Mouse (Mus musculus): Measurements from ENCODE around the gene Rab11fip4. TPM values are rescaled to one million over a fixed set of nuclear protein-coding genes. Genes with fewer than 3 reads are reported as not detected.

Gene Rab11fip4
- polyA plus RNA-seq, 1 experiment from 2014 or later: 28.5 TPM

- Histone ChIP-seq H3K27me3 (0 out of 2 replicates have a peak, but pooled peaks cover 5% of the 10 kb centered on the region), H3K4me1 (0 out of 2 replicates have a peak, but pooled peaks cover 3% of the 10 kb centered on the region), H3K4me2 (replicated peaks) (no peak overlapping the region), H3K9me3 (replicated peaks) (no peaks in the 10 kb centered on the region), H3K27ac (no peak overlapping the region), H3K9ac (no peak overlapping the region), H3K4me3 (no peak overlapping the region), H3K36me3 (no peaks in the 10 kb centered on the region)
- WGBS: 75% methylated on average over 4 of the region's 4 CpGs
- ATAC-seq (ENCODE audit: low FRiP score): no peak
Observed at GRCm38 (mm10) chr11:79720737-79721136, 129.7 kb downstream of the Rab11fip4 start.

GRCm38 (mm10) chr11:79722811-79723210, 131.8 kb downstream of the Rab11fip4 start:
- H3K27ac ChIP-seq: no peak overlapping the region
- H3K4me1 ChIP-seq: 0 out of 2 replicates have a peak, but pooled peaks cover 3% of the 10 kb centered on the region
- H3K4me3 ChIP-seq: no peak overlapping the region
- no peak overlapping the region for H3K4me2 ChIP-seq (replicated peaks)
- 81% methylated on average over 5 of the region's 5 CpGs for WGBS
- no peaks in the 10 kb centered on the region for H3K9me3 ChIP-seq (replicated peaks)
- no peaks in the 10 kb centered on the region for H3K36me3 ChIP-seq
- no peaks in the 10 kb centered on the region for H3K27me3 ChIP-seq
- no peak overlapping the region for H3K9ac ChIP-seq
- ATAC-seq (ENCODE audit: low FRiP score): no peak

DNA sequence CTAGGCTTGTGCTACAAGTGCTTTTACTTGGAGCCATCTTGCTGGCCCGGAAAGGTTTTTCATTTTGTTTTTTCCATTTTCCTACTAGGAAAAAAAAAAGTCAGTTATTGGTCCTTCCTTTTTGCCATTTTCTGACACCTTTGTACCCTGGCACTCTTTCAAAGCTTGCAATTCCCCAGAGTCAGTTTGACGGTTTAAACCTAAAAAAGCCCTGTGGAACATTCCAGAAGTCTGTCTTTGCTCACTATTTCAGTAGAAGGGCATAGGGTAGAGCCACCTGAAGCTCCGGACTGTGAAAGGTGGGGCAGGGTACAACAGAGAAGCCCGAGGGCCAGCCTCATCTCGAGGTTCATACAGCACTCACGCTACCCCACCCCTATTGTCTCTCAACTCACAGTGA, 134.0 kb downstream of the Rab11fip4 start:
- no peak overlapping the region for H3K4me2 ChIP-seq (replicated peaks)
- no peak for ATAC-seq (ENCODE audit: low FRiP score)
- H3K9me3 ChIP-seq (replicated peaks): no peaks in the 10 kb centered on the region
- H3K4me1 ChIP-seq: 0 out of 2 replicates have a peak, but pooled peaks cover 3% of the 10 kb centered on the region
- no peak overlapping the region for H3K9ac ChIP-seq
- H3K27ac ChIP-seq: no peak overlapping the region
- H3K27me3 ChIP-seq: no peaks in the 10 kb centered on the region
- WGBS: 87% methylated on average over 6 of the region's 6 CpGs
- H3K4me3 ChIP-seq: no peak overlapping the region
- H3K36me3 ChIP-seq: no peaks in the 10 kb centered on the region

DNA sequence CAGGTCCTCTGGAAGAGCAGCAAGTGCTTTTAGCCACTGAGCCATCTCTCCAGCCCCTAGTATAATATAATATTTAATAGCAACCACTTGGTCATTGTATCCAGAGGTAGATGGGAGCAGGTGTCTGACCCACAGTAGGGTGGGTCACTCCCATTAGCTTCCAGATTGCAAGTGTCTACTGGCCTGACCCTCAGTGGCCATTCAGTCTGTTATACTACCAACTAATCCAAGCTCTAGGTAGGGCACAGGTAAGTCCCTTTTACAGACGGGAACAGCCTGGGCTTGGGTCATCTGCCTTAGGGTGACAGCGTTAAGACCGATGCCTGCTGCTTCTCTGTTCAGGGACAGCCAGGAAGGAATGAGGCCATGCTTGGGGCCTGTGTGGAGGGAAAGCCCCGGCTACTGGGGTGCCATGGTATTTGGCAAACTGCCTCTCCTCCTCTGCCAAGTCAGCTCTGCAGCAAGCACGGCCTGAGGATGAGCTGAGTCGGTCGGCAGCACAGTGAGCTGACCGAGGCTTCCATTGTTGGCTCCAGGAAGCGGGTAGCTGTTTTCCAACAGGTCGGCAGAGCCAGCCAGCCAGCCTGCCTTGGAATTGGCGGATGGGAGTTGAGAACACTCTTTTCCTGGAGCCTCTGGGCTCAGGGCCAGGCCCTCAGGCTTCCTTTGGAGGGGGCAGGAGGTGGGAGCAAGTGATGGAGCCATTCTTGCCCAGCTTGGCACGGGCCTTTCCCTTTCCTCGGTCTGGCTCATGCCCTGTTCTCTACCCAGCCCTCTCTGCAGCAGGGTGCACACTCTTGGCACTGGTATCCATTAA, 138.4 kb downstream of the Rab11fip4 start:
- no peak overlapping the region for H3K4me2 ChIP-seq (replicated peaks)
- no peaks in the 10 kb centered on the region for H3K36me3 ChIP-seq
- no peaks in the 10 kb centered on the region for H3K9me3 ChIP-seq (replicated peaks)
- WGBS: 82% methylated on average over 13 of the region's 13 CpGs
- no peak for ATAC-seq (ENCODE audit: low FRiP score)
- no peaks in the 10 kb centered on the region for H3K27me3 ChIP-seq
- no peak overlapping the region for H3K27ac ChIP-seq
- H3K4me3 ChIP-seq: no peak overlapping the region
- no peaks in the 10 kb centered on the region for H3K4me1 ChIP-seq
- no peak overlapping the region for H3K9ac ChIP-seq

- Histone ChIP-seq H3K9me3 (replicated peaks) (no peaks in the 10 kb centered on the region), H3K9ac (no peak overlapping the region), H3K4me2 (replicated peaks) (no peak overlapping the region), H3K27ac (no peak overlapping the region), H3K27me3 (no peaks in the 10 kb centered on the region), H3K36me3 (no peaks in the 10 kb centered on the region), H3K4me1 (no peaks in the 10 kb centered on the region), H3K4me3 (no peak overlapping the region)
- ATAC-seq (ENCODE audit: low FRiP score): no peak
- 75% methylated on average over 2 of the region's 2 CpGs for WGBS
Observed at GRCm38 (mm10) chr11:79730462-79730861, 139.4 kb downstream of the Rab11fip4 start.

DNA sequence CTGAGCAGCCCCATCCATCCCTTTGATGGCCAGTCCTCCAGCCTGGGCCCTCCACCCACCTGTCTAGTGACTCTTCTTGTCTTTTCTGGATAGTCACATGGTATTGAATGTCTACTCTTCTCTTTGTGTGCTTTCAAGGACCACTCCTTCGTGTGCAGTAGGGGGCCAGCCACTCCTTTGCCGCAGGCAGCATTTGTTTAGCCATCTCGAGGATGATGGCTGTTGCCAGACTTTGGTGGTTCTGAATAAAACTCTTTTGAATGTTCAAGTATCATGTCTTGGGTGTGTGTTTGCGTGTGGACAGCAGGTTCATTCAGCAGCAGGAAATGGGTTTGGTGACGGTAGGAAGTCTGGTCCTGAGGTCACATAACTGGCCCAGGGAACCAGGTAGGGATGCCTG, 140.5 kb downstream of the Rab11fip4 start:
- Histone ChIP-seq H3K9ac (no peak overlapping the region), H3K4me1 (peaks cover 5% of the 10 kb centered on the region; the same call in 1 of the 2 replicates), H3K9me3 (replicated peaks) (no peaks in the 10 kb centered on the region), H3K4me3 (no peak overlapping the region), H3K27me3 (no peaks in the 10 kb centered on the region), H3K27ac (no peak overlapping the region), H3K4me2 (replicated peaks) (no peak overlapping the region), H3K36me3 (no peaks in the 10 kb centered on the region)
- ATAC-seq (ENCODE audit: low FRiP score): no peak
- 81% methylated on average over 5 of the region's 5 CpGs for WGBS

- no peak for ATAC-seq (ENCODE audit: low FRiP score)
- 90% methylated on average over 6 of the region's 6 CpGs for WGBS
- Histone ChIP-seq H3K9me3 (replicated peaks) (no peaks in the 10 kb centered on the region), H3K36me3 (no peaks in the 10 kb centered on the region), H3K9ac (no peak overlapping the region), H3K4me3 (no peak overlapping the region), H3K27me3 (no peaks in the 10 kb centered on the region), H3K4me1 (peaks cover 18% of the 10 kb centered on the region), H3K4me2 (replicated peaks) (no peak overlapping the region), H3K27ac (no peak overlapping the region)
Observed at GRCm38 (mm10) chr11:79733013-79733412, 142.0 kb downstream of the Rab11fip4 start.

DNA sequence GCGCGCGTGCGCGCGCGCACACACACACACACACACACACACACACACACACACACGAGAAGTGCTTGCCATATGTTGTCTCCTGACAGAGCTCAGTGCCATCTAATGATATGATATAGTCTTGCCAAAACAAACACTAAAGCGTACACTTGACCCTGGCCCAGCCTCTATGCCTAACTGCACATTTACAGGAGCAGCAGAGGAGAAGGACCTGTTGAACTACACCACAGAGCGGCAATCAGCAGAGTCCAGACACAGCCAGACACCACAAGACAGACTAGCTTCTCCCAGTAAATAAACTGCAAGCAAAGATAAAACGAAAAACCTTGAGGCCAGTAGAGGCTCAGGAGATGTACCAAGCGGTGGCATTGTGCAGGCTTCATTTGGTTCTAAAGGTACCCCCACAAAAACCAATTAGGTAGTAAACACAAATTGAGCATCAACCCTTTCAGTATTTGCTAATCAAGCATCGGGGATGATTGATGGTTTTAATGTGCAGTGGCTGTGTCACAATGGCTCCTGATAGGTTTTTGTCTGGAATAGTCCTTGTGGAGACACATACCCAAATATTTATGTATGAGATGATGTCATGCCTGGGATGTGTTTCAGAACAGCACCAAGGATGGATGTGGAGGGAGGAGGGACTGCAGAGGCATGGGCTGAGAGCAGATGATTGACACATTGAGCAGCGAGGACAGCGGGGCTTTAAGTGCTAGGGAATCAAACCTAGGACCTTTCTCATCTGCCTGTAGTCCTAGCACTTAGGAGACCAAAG, 145.4 kb downstream of the Rab11fip4 start:
- 79% methylated on average over 15 of the region's 15 CpGs for WGBS
- Histone ChIP-seq H3K4me2 (replicated peaks) (no peak overlapping the region), H3K27ac (no peak overlapping the region), H3K4me1 (peaks cover 28% of the 10 kb centered on the region), H3K9ac (no peak overlapping the region), H3K27me3 (no peaks in the 10 kb centered on the region), H3K36me3 (no peaks in the 10 kb centered on the region), H3K4me3 (no peak overlapping the region), H3K9me3 (replicated peaks) (no peaks in the 10 kb centered on the region)
- ATAC-seq (ENCODE audit: low FRiP score): no peak

DNA sequence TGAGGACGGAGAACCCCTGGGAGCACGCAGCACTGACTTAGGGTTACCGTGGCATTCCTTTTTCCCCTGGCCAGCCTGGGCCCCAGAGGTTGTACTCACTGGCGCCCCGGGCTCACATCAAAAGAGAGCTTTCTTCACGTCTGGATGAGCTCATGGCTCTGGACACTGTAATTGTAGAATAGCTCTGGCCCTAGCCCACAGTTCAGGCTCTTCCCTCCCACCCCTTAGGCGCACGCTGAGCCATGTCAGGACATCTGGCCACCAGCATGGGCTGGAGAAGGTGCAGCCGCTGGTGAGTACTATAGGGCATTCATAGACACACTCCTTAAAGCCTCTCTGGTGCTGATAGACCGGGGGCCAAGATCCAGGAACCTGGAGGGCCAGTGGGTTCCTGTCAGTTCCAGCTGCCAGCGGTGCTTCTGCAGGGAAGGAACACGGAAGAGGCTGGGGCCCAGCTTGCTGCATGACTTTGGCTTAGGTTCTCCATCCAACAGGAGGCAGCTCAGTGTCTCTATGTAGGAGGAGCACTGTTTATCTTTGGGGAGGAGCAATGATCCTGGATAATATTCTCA, 146.2 kb downstream of the Rab11fip4 start:
- no peaks in the 10 kb centered on the region for H3K27me3 ChIP-seq
- no peak overlapping the region for H3K27ac ChIP-seq
- H3K36me3 ChIP-seq: no peaks in the 10 kb centered on the region
- peaks cover 28% of the 10 kb centered on the region for H3K4me1 ChIP-seq
- no peaks in the 10 kb centered on the region for H3K9me3 ChIP-seq (replicated peaks)
- H3K4me3 ChIP-seq: no peak overlapping the region
- H3K9ac ChIP-seq: no peak overlapping the region
- no peak overlapping the region for H3K4me2 ChIP-seq (replicated peaks)
- ATAC-seq (ENCODE audit: low FRiP score): no peak
- WGBS: 41% methylated on average over 12 of the region's 12 CpGs

DNA sequence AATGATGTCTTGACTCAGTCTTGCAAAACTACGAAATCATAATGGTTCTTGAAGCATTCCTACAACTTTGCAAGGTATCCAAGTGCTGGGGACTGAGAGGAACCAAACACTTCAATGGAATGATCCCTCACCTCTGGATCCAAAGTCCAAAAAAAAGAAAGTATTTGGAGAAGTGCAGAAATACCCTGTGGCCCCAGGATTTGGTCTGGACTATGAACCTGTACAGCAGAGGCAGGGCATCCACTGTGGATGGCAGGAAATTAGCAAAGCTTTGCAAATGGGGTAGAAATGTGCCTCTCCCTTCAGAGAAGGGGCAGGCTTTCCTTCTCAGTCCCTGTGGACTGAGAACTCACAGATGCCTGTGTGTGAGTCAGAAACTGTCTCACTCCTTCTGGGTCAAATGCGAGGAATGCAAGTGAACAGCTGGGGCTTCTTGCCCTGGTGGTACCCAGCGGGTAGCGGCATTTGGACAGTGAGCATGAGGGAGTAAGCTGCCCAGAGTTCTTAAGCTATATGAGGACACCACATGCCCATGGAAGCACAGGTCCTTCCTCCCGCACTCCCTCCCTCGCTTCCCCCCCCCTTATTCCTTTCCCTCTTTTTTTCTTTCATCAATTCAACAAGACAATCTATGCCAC, 147.0 kb downstream of the Rab11fip4 start:
- no peak overlapping the region for H3K9ac ChIP-seq
- no peak for ATAC-seq (ENCODE audit: low FRiP score)
- WGBS: 83% methylated on average over 6 of the region's 6 CpGs
- no peaks in the 10 kb centered on the region for H3K27me3 ChIP-seq
- H3K4me3 ChIP-seq: no peak overlapping the region
- peaks cover 28% of the 10 kb centered on the region for H3K4me1 ChIP-seq
- no peaks in the 10 kb centered on the region for H3K36me3 ChIP-seq
- H3K9me3 ChIP-seq (replicated peaks): no peaks in the 10 kb centered on the region
- 0 out of 2 replicates have a peak overlapping the region, but pooled peaks have one; percentile 30 for H3K27ac ChIP-seq
- H3K4me2 ChIP-seq (replicated peaks): no peak overlapping the region

DNA sequence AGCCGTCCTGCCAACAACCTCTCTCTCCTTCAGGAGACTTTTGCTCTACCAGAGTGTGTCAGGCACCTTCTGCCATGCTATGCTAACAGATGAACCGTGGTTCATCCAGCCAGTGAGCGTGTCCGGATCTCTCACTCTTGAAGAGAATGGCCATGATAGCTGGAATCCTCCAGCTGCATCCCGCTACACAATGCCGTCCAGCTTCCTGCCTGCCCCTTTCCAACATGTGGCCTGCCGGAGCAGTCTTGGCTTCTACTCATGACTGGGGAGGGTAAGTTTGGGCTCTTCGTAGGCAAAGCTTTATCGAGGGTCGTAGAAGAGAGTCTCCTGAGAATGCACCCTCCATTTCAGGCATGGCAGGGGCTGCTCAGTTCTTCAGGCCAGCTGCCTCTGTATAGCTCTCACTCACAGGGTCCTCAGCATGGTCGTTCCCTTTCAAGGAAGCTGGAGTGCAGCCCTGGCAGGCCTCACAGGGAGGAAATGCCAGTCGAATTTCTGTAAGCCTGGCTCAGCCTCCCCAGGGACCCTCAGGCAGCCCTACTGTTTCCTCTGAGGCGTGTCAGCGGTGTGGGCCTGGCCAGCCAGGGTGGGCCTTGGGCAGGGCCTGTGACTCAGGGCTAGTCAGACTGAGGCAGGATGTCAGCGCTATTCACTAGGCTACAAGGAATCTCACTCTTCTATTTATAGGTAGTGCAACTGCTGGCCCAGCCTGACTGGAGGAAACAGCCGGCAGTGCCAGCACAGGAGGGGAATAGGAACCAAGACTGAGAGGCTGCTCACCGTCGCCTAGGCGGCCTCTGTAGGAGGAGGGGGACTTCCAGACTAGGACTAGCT, 147.9 kb downstream of the Rab11fip4 start:
- Histone ChIP-seq H3K27me3 (no peaks in the 10 kb centered on the region), H3K4me2 (replicated peaks) (no peak overlapping the region), H3K27ac (0 out of 2 replicates have a peak overlapping the region, but pooled peaks have one; percentile 30), H3K9me3 (replicated peaks) (no peaks in the 10 kb centered on the region), H3K4me1 (peaks cover 28% of the 10 kb centered on the region), H3K4me3 (no peak overlapping the region), H3K36me3 (no peaks in the 10 kb centered on the region), H3K9ac (peak overlapping the region; percentile 18; the same call in 1 of the 2 replicates)
- WGBS: 69% methylated on average over 19 of the region's 19 CpGs
- no peak for ATAC-seq (ENCODE audit: low FRiP score)
